Mouse (Mus musculus): ENCODE results near the gene Dctd. TPM values are rescaled to one million over a fixed set of nuclear protein-coding genes. Genes with fewer than 3 reads are reported as not detected.

Dctd gene
- polyA plus RNA-seq, 1 experiment = 7.1 TPM

DNA sequence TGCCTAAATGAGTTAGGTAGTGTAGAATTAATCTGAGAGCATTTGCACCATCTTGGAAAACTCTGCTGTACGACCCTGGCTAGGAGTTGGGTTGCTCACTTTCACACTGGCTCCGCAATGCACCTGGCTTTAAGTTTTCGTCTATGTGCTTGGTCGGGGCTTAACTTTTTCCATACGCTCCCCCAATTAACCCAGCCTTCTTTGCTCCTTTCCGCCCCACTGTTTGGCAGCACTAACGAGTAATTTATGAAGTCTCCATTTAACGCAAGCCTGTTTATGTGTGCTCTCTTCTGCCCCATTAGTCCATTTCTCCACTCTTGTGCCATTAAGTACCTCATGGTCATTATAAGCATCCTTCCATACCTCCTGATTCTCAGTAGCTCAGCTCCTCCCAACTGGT, 8.2 kb upstream of the Dctd start:
- no peak overlapping the region for H3ac ChIP-seq (ENCODE audit: control insufficient read depth, insufficient read length)
- H3K79me2 ChIP-seq (ENCODE audit: control insufficient read depth, insufficient read depth) = no peaks in the 10 kb centered on the region
- H3K4me2 ChIP-seq (ENCODE audit: low read depth) = no peak overlapping the region
- no peaks in the 10 kb centered on the region for H3K27me3 ChIP-seq (ENCODE audit: control insufficient read depth, insufficient read depth, insufficient read length)
- no peak for TF ChIP-seq USF1 (IDR thresholded peaks at IDR 0.05; ENCODE audit: low read depth)
- H3K36me3 ChIP-seq (ENCODE audit: control insufficient read depth, insufficient read depth) = no peaks in the 10 kb centered on the region
- no peak overlapping the region for H3K4me3 ChIP-seq

DNA sequence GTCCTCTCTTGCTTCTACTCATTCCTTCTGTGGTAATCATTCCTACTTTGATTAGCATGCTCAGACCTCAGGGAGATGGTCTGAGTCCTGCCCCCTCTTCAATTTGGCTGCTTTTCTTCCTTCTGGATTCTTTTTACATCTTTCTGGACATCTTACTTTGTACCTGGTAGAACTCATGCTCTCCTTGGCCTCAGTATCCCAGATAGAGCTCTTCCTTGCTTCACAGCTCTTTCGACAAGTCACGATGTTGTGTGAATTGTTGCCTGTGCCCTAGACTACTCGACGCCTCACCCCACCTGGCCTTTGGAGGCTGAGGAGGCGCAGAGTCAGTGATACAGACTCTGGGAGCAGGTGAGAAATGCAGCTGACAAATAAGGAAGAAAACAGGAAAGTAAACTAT, 3.5 kb upstream of the Dctd start:
- Histone ChIP-seq H3ac (ENCODE audit: control insufficient read depth, insufficient read length) (no peak overlapping the region), H3K79me2 (ENCODE audit: control insufficient read depth, insufficient read depth) (no peaks in the 10 kb centered on the region), H3K27me3 (ENCODE audit: control insufficient read depth, insufficient read depth, insufficient read length) (no peaks in the 10 kb centered on the region), H3K36me3 (ENCODE audit: control insufficient read depth, insufficient read depth) (no peaks in the 10 kb centered on the region), H3K4me3 (no peak overlapping the region), H3K4me2 (ENCODE audit: low read depth) (no peak overlapping the region)
- TF ChIP-seq MYOG (IDR thresholded peaks at IDR 0.05; ENCODE audit: control insufficient read depth in 1 of 3, insufficient read depth in 1 of 3, insufficient read length in 2 of 3, low read depth in 2 of 3) (no peak), POLR2AphosphoS2 (IDR thresholded peaks at IDR 0.05; ENCODE audit: insufficient read length, low read depth) (no peak)

DNA sequence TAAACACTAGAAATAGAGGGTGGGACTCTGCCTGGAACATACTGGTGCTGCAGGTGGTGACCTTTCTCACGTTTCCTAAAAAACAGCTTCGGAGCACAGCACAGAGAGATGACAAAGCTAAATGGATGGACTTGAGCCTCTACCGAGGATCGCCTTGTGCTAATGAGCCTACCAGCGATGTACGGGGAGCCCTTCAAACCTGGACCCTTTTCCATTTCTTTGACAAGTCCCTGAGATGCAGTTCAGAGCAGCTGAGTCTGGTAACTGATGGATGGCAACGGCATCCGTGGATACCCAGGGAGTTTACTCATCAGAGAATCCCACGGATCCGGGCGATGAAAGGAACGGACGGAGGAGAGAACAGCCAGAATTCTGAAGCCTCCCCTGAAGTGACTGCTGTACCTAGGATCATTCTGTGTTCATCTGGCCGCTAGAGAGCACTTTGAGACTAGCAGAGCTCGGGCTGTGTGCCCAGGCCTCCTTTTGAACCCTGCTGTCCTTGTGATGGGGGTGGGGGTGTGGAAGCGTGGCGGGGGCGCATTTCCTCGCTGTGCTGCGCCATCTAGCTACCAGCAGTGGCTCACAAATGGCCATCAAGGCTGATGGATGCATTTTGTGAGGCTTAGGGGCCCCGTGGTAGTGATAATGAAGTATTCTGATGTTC, 1.6 kb upstream of the Dctd start:
- no peak overlapping the region for H3ac ChIP-seq (ENCODE audit: control insufficient read depth, insufficient read length)
- no peaks in the 10 kb centered on the region for H3K36me3 ChIP-seq (ENCODE audit: control insufficient read depth, insufficient read depth)
- H3K27me3 ChIP-seq (ENCODE audit: control insufficient read depth, insufficient read depth, insufficient read length) = no peaks in the 10 kb centered on the region
- H3K79me2 ChIP-seq (ENCODE audit: control insufficient read depth, insufficient read depth) = no peaks in the 10 kb centered on the region
- no peak overlapping the region for H3K4me3 ChIP-seq
- H3K4me2 ChIP-seq (ENCODE audit: low read depth) = no peak overlapping the region
- TF ChIP-seq MYOG (IDR thresholded peaks at IDR 0.05; ENCODE audit: control insufficient read depth in 1 of 3, insufficient read depth in 1 of 3, insufficient read length in 2 of 3, low read depth in 2 of 3) = no peak
- TF ChIP-seq E2F4 (IDR thresholded peaks at IDR 0.05; ENCODE audit: insufficient read depth) = no peak
- TF ChIP-seq TCF12 (IDR thresholded peaks at IDR 0.05; ENCODE audit: insufficient read depth, poor library complexity, severe bottlenecking) = no peak
- TF ChIP-seq POLR2AphosphoS2 (IDR thresholded peaks at IDR 0.05; ENCODE audit: insufficient read length, low read depth) = no peak
- TF ChIP-seq MYOD1 (IDR thresholded peaks at IDR 0.05; ENCODE audit: control insufficient read depth in 1 of 3, insufficient read length in 2 of 3, low read depth in 2 of 3) = no peak
- TF ChIP-seq CEBPB (IDR thresholded peaks at IDR 0.05; ENCODE audit: insufficient read depth, poor library complexity, severe bottlenecking) = no peak
- no peak for TF ChIP-seq POLR2A (IDR thresholded peaks at IDR 0.05; ENCODE audit: insufficient read length, low read depth)
- no peak for TF ChIP-seq USF1 (IDR thresholded peaks at IDR 0.05; ENCODE audit: low read depth)
- no peak for TF ChIP-seq REST (IDR thresholded peaks at IDR 0.05; ENCODE audit: insufficient read depth, insufficient read length)
- no peak for TF ChIP-seq TCF3 (IDR thresholded peaks at IDR 0.05; ENCODE audit: insufficient read length, low read depth)
- TF ChIP-seq SRF (IDR thresholded peaks at IDR 0.05; ENCODE audit: control insufficient read depth, insufficient read length, low read depth) = no peak
- no peak for TF ChIP-seq MAX (IDR thresholded peaks at IDR 0.05; ENCODE audit: low read depth)

DNA sequence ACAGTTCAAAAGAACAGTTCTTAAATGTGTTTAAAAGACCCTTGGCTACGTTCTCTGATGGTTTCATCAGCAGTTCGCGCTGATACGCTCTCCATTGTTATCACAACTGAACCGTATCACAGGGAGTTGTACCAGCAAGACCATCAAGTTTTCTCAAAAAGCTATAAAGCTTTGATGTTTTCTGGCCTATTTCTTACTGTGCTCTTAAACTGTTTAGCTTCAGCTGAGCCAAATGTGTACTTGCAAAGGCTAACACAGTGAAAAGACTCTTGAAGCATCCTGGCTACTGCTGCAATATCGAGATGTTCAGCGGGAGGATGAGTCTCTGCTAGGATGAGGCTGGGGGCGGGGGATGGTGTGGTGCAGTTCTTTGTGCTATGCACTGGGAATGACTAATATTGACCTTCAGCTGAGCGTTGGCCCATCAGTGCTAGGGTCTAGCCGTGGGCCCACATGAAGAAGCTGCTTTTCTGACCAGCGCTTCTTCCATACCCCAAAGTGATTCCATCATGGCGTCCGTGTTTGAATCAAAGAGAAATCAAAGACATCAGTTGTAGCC, 732 bp upstream of the Dctd start:
- H3ac ChIP-seq (ENCODE audit: control insufficient read depth, insufficient read length) = no peak overlapping the region
- H3K4me2 ChIP-seq (ENCODE audit: low read depth) = no peak overlapping the region
- no peak for TF ChIP-seq TCF12 (IDR thresholded peaks at IDR 0.05; ENCODE audit: insufficient read depth, poor library complexity, severe bottlenecking)
- TF ChIP-seq MYOG (IDR thresholded peaks at IDR 0.05; ENCODE audit: control insufficient read depth in 1 of 3, insufficient read depth in 1 of 3, insufficient read length in 2 of 3, low read depth in 2 of 3) = no peak
- TF ChIP-seq REST (IDR thresholded peaks at IDR 0.05; ENCODE audit: insufficient read depth, insufficient read length) = no peak
- no peak for TF ChIP-seq CEBPB (IDR thresholded peaks at IDR 0.05; ENCODE audit: insufficient read depth, poor library complexity, severe bottlenecking)
- TF ChIP-seq USF1 (IDR thresholded peaks at IDR 0.05; ENCODE audit: low read depth) = no peak
- TF ChIP-seq POLR2A (IDR thresholded peaks at IDR 0.05; ENCODE audit: insufficient read length, low read depth) = no peak
- no peak for TF ChIP-seq POLR2AphosphoS2 (IDR thresholded peaks at IDR 0.05; ENCODE audit: insufficient read length, low read depth)
- TF ChIP-seq MYOD1 (IDR thresholded peaks at IDR 0.05; ENCODE audit: control insufficient read depth in 1 of 3, insufficient read length in 2 of 3, low read depth in 2 of 3) = no peak
- no peak for TF ChIP-seq E2F4 (IDR thresholded peaks at IDR 0.05; ENCODE audit: insufficient read depth)
- TF ChIP-seq TCF3 (IDR thresholded peaks at IDR 0.05; ENCODE audit: insufficient read length, low read depth) = no peak
- TF ChIP-seq MAX (IDR thresholded peaks at IDR 0.05; ENCODE audit: low read depth) = no peak
- TF ChIP-seq SRF (IDR thresholded peaks at IDR 0.05; ENCODE audit: control insufficient read depth, insufficient read length, low read depth) = no peak
- H3K36me3 ChIP-seq (ENCODE audit: control insufficient read depth, insufficient read depth) = no peaks in the 10 kb centered on the region
- no peaks in the 10 kb centered on the region for H3K27me3 ChIP-seq (ENCODE audit: control insufficient read depth, insufficient read depth, insufficient read length)
- no peaks in the 10 kb centered on the region for H3K79me2 ChIP-seq (ENCODE audit: control insufficient read depth, insufficient read depth)
- H3K4me3 ChIP-seq = no peak overlapping the region

DNA sequence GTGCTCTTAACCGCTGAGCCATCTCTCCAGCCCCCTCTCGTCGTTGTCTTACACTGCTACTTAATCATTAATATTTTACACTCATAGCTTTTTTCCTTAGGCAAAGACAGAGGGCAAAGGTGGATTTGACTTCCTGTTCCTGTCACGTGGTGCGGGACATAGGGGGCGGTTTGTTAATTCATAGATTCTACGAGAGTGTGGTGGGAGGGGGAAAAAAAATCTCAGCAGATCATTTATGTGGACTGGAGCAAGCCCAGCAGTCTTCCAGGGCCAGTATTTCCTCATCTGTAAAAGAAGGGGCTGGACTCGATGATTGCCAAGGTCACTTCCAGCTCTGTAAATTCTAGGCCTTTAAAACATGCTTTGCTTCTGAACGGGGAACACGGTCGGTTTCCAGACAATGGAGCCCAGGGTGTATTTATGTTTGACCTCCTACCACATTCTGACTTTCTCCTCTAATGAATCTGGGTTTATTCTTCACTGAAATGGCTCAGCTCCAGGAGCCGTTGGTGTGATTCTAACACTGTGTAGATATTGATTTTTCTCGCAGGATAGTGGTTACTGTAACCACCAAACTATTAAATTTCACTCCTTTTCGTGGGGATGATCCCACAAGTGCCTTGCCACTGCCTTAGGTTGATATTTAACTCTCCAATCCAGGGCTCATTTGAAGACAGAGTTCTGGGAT, 1.4 kb downstream of the Dctd start:
- Histone ChIP-seq H3K4me3 (no peak overlapping the region), H3K79me2 (ENCODE audit: control insufficient read depth, insufficient read depth) (no peaks in the 10 kb centered on the region), H3K36me3 (ENCODE audit: control insufficient read depth, insufficient read depth) (no peaks in the 10 kb centered on the region), H3K27me3 (ENCODE audit: control insufficient read depth, insufficient read depth, insufficient read length) (no peaks in the 10 kb centered on the region), H3K4me2 (ENCODE audit: low read depth) (no peak overlapping the region), H3ac (ENCODE audit: control insufficient read depth, insufficient read length) (no peak overlapping the region)
- TF ChIP-seq MAX (IDR thresholded peaks at IDR 0.05; ENCODE audit: low read depth) (no peak), USF1 (IDR thresholded peaks at IDR 0.05; ENCODE audit: low read depth) (no peak), MYOD1 (IDR thresholded peaks at IDR 0.05; ENCODE audit: control insufficient read depth in 1 of 3, insufficient read length in 2 of 3, low read depth in 2 of 3) (no peak), POLR2A (IDR thresholded peaks at IDR 0.05; ENCODE audit: insufficient read length, low read depth) (no peak), MYOG (IDR thresholded peaks at IDR 0.05; ENCODE audit: control insufficient read depth in 1 of 3, insufficient read depth in 1 of 3, insufficient read length in 2 of 3, low read depth in 2 of 3) (no peak), POLR2AphosphoS2 (IDR thresholded peaks at IDR 0.05; ENCODE audit: insufficient read length, low read depth) (no peak), TCF12 (IDR thresholded peaks at IDR 0.05; ENCODE audit: insufficient read depth, poor library complexity, severe bottlenecking) (no peak), TCF3 (IDR thresholded peaks at IDR 0.05; ENCODE audit: insufficient read length, low read depth) (no peak), E2F4 (IDR thresholded peaks at IDR 0.05; ENCODE audit: insufficient read depth) (no peak), REST (IDR thresholded peaks at IDR 0.05; ENCODE audit: insufficient read depth, insufficient read length) (no peak), CEBPB (IDR thresholded peaks at IDR 0.05; ENCODE audit: insufficient read depth, poor library complexity, severe bottlenecking) (no peak), SRF (IDR thresholded peaks at IDR 0.05; ENCODE audit: control insufficient read depth, insufficient read length, low read depth) (no peak)
